Mouse (Mus musculus) adrenal gland, postnatal 4 days (tissue): ENCODE data around the gene Ero1lb. TPM values are rescaled to one million over a fixed set of nuclear protein-coding genes. Genes with fewer than 3 reads are reported as not detected.
A peak's percentile ranks its signal among the peaks of the same experiment; 100 is the strongest.

Experiments used
- DNase-seq, 2 experiments: peaks; one replicate each; pipeline ENCODE4 v3.0.0; 2021 to 2022; ENCODE audit warnings: low spot score in 2 of 2, mixed read lengths in 2 of 2
- long read RNA-seq, 2 experiments: library from polyadenylated mRNA; stranded (forward); transcript quantifications; one replicate each; pipeline ENCODE4 v2.0.0; 2021
- total RNA-seq, 2 experiments: library from RNA; stranded (reverse); gene quantifications; 2 replicates each; pipeline ENCODE4 v1.2.3; 2021

Gene Ero1lb
- 10 to 100 TPM; 11.7 to 14.8 TPM for total RNA-seq
- long read RNA-seq, experiment 1: 0 reads
- long read RNA-seq, experiment 2, partial matches to known transcripts: 0 of 1 reads
- long read RNA-seq, experiment 2, other reads (novel, unspliced or antisense): 1 of 1 reads

DNA sequence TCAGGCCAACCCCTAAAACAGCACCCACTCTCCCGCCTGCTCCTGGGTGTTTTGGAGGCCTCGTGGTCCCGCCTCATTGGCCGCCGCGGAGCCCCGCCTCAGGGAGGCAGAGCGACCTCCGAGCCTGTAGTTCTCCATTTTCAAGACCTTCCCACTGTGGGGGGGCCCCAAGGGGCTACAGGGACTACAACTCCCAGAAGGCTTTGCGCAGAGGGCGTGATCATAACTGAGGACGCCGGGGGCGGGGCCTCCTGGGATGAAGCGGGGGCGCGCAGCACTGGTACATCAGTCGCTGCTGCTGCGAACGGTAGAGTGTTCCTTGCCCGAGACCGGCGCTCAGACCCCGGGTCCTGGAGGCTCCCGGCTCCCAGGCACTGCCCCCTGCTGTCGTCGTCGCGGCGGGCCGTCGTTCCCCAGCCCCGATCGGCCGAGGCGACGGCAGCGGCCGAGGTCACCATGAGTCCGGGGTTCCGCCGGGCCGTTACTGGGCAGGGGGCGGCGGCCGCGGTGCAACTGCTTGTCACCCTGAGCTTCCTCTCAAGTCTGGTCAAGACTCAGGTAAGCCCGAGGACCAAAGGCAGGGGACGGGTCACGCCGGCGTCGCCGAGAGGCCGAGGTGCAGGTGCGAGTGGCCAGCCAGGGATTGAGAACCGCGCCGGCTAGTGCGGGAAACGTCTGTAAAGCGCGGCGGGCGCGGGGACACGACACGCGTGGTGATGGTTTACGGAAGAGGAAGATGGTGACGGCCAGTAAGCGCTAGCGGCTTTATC, at the start of gene Ero1lb:
Gene Ero1lb (plus strand): TSS at position 254 of the 770 bp plus-strand sequence.
- DNase-seq: peak; percentile 92 to 96

DNA sequence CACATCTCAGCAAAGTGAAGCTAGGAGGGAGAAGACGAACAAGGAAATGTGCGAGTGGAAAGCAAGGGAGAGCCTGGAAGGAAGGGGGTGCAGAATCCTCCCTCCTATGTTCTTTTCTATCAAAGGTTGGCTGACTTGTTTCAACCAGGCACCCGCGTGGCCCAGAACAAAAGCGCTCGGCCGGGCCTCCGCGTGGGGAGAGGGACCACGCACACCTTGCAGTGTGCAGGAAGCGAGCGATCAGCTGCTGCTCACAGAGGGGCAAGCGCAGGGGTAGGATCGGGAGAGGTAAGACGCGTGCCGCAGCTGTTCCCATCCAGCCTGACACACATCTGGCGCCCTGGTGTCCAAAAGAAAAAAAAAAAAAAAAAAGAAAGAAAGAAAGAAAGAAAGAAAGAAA, 46.3 kb upstream of the Ero1lb start:
- no peak for DNase-seq

DNA sequence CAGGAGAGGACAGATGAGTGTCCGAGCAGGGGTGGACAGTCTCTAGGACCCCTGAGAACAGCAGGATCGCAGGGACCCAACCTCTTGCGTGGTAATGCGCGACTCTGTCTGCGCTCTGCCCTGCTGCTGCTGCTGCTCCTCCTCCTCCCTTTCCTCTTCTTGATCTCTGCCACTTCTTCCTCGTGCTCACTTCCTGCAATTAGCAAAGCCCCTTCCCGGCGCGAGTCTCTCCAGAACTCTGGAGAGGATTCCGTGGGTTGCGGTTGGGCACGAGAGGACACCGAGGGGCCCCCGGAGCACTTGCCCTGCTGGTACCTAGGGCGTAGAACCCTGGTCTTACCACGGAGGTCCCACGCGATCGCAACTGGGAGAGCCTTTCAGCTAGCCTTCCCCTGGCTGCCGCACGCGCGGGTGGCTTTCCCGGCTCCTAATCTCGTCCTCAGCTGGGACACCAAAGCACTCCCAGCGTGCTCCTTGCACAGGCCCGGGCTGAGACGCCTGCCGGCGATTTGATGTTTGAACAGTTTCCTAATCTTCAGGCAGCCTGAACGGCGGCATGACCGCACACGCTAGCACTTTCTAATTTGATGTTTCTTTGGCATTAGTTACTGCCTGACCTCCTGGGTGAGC, 45.6 kb upstream of the Ero1lb start, which contains the start of gene Edaradd:
Gene Edaradd (minus strand): TSS at position 484 of the 630 bp plus-strand sequence.
- peak; percentile 5 to 41 for DNase-seq

DNA sequence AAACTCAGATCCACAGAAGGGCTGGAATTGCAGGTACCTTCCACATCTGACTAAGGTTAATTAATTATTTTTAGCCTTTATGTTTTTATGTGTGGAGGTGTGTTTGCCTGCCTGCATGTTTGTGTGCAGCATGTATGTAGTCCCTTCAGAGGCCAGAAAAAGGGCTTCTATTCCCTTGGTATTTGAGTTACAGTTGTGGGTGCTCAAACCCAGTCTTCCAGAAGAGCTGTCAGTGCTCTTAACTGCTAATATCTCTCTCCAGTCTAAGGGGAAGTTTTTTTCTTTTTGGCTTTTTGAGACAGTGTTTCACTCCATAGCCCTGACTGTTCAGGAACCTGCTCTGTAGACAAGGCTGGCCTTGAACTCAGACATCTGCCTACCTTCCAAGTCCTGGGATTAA, 43.3 kb upstream of the Ero1lb start:
- no peak for DNase-seq

DNA sequence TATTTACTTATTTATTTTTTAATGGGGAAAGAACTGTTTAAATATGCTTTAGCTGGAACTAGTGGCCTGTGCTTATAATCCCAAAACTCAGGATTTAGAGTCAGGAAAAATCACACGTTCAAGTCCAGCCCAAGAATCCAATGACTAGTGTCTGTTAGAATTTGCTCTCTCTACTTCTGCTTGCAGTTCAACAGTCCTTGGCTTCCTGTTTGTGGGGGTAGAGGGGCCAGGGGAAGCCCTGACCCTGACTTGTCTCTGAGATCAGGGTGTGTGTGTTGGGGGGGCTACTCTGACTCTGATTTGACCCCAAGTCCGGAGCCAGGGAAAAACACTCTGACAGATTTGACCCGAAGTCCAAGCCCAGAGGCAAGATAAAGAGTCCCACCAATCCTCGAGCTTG, 40.0 kb upstream of the Ero1lb start:
- no peak for DNase-seq

GRCm38 (mm10) chr13:12534628-12535027, 31.0 kb upstream of the Ero1lb start:
- DNase-seq: no peak

DNA sequence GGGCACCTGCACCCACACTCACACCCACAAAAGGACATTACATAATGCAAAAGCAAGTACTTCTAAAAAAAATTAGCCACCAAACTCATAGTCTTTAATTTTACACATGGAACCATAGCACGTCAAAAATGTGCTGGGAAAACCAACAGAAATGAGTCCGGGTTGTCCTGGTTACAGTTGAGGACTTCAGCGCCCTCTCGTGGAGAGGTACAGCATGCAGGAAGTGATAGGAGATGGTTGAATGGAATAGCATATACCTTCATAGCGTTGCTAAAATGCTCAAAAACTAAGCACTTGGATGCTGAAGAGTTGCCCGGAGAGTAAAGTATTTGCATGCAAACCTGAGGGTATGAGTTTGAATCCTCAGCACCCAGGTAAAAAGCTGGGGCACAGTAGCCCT, 27.7 kb upstream of the Ero1lb start:
- peak in 1 of 2 experiments; percentile 27 for DNase-seq

- DNase-seq: no peak
Observed at GRCm38 (mm10) chr13:12539716-12540115, 26.0 kb upstream of the Ero1lb start.

GRCm38 (mm10) chr13:12540119-12540518, 25.6 kb upstream of the Ero1lb start:
- DNase-seq: no peak

DNA sequence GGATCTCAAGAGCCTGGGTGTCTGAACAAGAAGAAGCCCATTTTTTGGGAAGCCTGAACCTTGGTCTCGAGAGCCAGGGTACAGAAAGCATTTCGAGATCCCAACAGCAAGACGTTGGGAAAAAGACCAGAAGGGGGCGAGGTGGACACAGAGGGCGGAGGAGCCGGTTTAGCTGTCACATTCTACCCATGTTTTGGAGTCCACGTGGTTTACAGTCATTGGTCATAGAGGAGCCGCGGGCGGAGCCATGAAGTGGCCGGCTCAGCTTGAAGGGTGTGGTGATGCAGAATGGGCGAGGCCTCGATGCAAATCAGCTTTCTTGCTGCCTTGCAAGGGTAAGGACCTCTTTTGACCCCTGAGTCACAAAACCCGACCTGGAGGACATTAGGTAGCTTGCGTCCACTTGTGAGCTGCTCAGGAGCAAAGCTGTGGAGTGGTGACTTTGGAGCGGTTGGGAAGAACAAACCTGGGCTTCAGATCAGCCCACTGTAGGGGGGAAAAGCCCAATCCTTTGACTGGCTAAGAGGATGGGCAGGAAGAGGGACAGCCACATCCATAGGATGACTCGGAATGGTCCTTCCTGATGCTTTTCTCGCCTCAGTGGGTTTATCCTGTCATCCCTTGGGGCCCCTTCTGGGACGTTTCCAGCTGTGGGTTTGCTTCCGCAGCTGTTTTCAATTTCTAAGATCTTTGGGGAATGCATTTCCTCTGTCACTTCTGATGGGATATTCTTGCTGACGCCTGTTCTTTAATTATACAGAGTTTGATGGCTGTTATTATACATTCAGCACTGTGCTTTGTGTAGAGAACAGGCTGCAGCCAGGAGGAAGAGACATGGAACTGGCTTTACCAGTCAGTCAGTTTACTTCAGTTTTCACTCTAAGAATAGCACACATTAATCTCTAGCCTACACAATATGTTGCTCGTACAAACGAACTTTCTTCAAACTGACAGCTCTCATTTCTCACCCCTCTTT, 23.4 kb upstream of the Ero1lb start:
- DNase-seq: peak; percentile 29 to 57

- DNase-seq: no peak
Observed at GRCm38 (mm10) chr13:12543246-12543645, 22.4 kb upstream of the Ero1lb start.

DNA sequence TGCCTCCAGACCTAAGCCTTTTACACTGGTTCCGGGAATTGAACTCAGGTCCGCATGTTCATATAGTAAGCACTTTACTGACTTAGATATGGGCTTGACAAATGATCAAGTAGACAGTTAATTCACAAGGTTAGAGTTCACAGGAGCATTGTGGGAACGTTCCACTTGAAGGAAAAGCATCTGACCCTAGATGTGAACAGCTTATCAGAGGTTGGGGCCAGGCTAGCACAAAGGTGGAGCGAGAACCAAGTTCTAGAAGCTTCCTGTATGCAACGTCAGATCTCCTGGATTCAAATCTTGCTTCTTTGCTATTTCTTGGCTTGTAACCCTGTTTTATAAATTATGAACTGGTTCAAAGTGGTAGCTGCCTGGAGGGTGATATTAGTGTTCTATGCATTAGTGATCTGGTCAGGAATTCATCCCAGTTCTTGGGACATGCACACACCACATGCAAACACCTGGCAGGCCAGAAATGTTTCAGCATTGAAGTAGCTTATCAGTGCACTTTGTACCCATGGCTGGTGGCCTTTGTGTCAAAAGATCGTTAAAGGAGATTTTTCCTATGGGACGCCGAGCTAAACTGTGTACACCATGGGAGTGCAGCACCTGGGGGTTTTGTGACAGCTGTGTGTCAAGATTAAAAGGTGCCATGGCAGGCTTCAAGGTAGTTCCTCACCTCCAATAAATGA, 21.6 kb upstream of the Ero1lb start:
- DNase-seq: no peak

- no peak for DNase-seq
Observed at GRCm38 (mm10) chr13:12554211-12554610, 11.5 kb upstream of the Ero1lb start.

GRCm38 (mm10) chr13:12559044-12559443, 6.6 kb upstream of the Ero1lb start:
- no peak for DNase-seq

DNA sequence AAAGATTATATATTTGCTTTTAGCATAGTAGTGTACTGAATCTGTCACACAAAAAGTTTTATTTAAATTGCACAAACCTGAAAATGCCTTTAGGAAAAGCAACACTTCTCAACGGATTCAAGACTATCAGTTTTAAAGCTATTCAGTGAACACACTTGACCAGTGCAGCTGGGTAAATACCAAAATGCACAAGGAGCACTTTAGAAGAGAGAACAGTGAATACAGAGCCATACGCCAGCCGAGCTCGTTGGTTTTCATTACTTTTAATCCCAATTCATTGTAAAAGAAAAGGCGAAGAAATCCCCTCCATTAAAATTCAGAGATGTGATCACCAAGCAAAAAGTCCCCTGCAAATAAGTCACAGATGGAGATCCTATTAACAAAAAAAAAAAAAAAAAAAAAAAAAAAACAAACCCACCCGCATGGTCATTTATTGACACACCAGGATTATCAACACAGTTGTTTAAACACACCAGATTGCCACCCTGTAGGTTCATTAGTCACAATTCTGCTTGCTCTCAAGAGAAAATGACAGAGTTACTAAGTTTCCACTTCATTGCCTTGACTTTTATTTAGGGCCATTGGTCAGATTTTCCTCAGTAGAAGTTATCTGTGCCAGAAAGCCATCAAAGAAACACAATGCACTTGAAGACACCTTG, 6.1 kb upstream of the Ero1lb start:
- no peak for DNase-seq

DNA sequence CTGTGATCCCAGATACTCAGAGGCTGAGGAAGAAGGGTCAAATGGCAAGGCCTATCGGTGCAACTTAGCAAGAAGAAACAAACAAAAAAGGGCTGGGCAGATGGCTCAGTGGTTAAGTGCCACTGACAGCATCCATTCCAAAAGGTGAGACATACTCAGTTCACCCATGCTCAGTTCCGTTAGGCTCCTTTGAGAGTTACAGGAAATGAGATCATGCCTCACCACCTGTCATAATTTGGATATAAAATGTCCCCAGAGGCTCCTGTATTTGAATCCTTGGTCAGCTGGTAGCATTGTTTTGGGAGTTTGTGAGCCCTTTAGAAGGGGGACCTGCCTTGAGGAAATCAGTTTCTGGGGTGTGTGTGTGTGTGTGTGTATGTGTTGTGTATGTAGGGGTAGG, 3.9 kb upstream of the Ero1lb start:
- DNase-seq: no peak

GRCm38 (mm10) chr13:12562256-12562655, 3.4 kb upstream of the Ero1lb start:
- DNase-seq: no peak

GRCm38 (mm10) chr13:12567936-12568335, 2.3 kb downstream of the Ero1lb start:
- DNase-seq: no peak

DNA sequence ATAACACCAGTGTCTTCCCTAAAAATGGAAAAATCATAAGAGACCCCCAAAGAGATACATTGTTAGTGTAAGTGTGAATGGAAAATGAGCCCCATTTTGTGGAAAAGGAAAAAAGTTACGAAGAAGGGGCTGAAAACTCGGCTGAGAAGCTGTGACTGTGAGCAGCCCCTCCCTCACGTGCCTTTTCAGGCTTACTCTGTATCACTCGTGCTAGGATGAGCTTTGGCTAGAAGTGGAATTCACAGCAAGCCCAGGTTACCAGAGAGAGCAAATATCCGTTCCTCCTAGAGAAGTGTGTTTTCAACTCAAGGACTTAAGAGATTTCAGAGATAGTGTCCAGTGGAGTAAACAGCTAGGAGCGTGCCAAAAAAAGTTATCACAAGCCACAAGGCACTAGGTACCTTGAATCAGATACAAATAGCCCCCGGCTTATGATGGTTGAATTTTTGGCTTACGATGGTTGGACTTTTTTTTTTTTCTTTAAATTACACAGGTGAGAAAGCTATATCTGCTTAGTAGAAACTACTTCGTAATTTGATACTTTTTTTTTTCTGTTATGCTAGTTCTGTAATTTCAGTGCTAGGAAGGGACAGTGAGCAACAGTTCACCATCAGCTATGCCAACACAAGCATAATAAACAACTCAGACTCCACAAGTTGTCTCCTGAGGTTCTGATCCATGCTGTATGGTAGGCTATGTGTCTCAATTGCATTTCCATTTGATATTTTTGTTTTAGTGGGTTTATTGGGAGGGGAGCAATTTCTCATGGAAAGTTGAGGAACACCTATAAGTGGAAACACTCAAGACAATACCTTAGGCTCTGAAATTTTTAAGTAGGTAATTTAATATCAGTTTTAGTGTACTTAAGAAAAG, 3.2 kb downstream of the Ero1lb start:
- no peak for DNase-seq
